Mouse (Mus musculus): ENCODE data around the gene Ccdc190.
A peak's percentile ranks its signal among the peaks of the same experiment; 100 is the strongest.

Gene Ccdc190

DNA sequence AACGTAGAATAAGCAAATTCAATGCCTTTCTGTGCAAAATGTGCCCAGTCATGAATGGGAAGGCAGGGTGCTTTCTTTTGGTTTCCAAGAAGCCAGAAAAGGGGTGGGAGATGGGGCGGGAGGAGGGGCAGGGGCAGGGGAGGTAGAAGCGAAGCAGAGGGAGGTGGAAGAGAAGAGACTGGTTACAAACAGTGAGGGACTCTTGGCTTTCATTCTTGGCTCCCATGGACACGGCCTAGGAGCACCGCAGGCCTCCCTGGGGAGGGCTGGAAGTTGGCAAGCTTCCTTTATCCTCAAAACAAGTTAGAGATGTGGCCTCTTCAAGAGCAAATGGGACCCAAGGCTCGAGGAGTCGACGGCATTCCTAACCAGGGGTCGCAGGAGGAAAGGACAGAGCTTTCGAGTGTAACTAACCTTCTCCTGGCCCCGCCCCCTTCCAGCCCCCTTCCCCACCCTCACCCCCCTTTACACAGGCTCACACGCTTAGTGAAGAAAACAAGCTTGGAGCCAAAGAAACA lies at the start of gene Ccdc190:
Gene Ccdc190 (plus strand): TSS at position 195 of the 518 bp plus-strand sequence.
- no peak for DNase-seq (ENCODE audit: low read depth, low spot score)

- DNase-seq (ENCODE audit: low read depth, low spot score) = no peak
These were observed 49.4 kb upstream of the Ccdc190 start for GRCm38 (mm10) chr1:169879060-169879459.

DNA sequence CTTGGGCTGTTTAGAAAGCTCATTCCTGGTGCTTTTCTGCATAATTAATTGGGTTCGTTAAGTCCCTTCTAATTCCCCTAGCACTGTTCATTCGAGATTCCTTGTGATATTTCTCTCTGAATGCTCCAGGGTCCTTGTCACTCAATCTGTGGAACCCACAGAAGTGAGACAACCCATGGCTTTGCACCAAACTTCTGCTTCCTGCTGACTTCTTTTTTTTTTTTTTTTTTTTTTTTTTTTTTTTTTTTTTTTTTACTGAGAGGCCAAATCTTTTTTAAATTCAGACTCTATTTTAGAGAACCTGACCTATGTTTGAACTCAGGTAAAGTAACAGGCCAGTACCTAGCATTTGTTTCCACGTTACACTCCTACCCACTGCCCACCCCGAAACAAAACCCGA lies 48.3 kb upstream of the Ccdc190 start:
- DNase-seq (ENCODE audit: low read depth, low spot score) = no peak

DNA sequence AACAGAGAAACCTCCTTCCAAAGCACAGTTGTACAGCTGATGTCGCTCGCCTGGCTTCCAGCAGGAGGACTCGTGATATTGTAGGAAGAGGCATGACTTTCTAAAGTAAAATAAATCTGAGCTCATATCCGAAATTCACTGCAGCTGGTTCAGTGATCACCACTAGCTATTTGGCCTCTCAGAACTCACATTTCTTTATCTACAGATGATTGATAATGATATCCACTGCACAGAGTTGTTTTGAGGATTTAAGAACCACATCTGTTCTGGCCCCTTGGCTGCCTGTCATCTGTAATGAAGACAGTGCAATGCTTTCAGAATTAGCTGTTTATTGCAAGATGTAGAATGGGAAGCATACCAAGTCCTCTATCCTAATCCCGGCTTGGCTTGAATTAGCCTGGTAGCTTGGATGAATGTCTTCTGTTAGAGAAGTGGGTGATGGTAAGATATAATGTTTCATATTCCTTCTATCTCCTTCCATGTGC lies 45.3 kb upstream of the Ccdc190 start:
- no peak for DNase-seq (ENCODE audit: low read depth, low spot score)

DNA sequence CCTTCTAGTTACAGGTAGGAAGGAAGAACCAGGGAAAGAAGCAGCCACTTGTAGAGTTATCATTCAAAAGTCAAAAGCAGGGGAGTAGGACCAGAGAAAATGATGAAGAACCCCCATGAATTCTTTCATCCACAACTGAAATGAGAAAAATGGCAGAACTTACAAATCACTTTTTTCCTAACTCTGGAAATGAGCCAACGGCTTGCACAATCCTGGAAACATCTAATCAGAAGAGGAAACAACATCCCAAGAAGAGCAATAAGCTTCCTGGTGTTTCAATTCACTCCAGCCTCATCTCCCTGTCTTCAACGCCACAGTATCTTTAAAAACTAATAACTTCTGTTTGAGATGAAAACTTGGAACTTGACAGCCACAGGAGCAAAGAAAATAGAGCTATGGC lies 39.2 kb upstream of the Ccdc190 start:
- DNase-seq (ENCODE audit: low read depth, low spot score) = no peak

GRCm38 (mm10) chr1:169893976-169894375 lies 34.5 kb upstream of the Ccdc190 start:
- DNase-seq (ENCODE audit: low read depth, low spot score) = no peak

DNA sequence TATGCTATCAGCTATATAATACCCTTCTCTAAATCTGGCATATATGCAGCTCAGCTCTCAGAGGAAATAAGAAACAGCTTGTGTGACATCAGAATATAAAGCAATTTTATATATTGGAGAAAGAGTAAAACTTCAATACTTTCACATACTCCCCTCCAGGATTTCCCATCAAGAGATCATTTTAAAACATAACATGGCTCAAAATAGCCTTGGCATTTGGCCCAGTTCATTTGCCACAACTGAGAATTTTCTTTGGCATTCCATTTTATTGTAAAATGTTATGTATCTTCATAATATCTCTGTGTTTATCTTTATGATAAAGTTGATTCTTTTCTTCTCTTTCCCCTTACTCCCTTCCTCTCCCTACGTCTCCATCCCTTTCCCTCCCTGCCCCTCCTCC lies 32.8 kb upstream of the Ccdc190 start:
- no peak for DNase-seq (ENCODE audit: low read depth, low spot score)

- no peak for DNase-seq (ENCODE audit: low read depth, low spot score)
These were observed 30.5 kb upstream of the Ccdc190 start for GRCm38 (mm10) chr1:169897916-169898315.

GRCm38 (mm10) chr1:169898607-169899006 lies 29.8 kb upstream of the Ccdc190 start:
- DNase-seq (ENCODE audit: low read depth, low spot score) = no peak

GRCm38 (mm10) chr1:169900771-169901336 lies 27.6 kb upstream of the Ccdc190 start:
- DNase-seq (ENCODE audit: low read depth, low spot score) = no peak

DNA sequence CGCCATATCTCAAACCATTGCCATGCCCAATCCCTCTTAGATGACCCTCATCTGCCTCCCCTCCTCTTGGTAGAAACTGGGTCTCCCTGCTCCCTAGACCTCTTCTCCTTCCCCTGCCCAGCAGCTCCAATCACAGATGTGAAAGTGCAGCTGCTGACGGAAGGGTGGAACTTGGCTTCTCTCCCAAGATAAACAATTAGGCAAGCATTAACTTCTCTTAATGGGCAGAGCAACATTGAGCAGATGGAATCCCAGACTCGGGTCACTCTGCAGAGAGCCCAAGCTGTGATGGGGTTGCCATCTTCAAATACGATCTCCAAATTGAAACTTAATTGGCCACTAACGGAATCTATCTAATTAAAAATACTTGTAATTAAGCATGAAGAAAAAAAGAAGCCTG lies 19.3 kb upstream of the Ccdc190 start:
- DNase-seq (ENCODE audit: low read depth, low spot score) = no peak

- DNase-seq (ENCODE audit: low read depth, low spot score) = no peak
These were observed 18.8 kb upstream of the Ccdc190 start for GRCm38 (mm10) chr1:169909659-169910058.

DNA sequence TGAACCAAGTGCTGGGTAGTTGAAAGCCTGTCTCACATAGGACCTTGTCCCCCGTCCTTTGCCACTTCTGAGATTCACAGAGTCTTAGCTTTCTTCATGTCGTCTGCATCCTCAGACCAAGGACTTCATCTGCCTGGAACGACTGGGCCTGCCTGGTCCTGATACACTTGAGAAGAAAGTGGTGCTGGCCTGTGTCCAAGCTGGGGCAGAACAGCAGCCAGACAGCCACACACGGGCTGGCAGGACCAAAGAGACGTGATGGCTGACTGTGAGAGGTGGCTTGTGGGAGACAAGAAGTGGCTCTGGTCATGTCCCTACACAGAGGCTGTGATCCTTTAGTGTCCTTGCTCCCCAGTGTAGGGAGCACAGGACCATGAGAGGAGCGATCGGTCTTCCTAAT lies 17.7 kb upstream of the Ccdc190 start:
- no peak for DNase-seq (ENCODE audit: low read depth, low spot score)

- no peak for DNase-seq (ENCODE audit: low read depth, low spot score)
These were observed 16.9 kb upstream of the Ccdc190 start for GRCm38 (mm10) chr1:169911526-169911925.

- DNase-seq (ENCODE audit: low read depth, low spot score) = no peak
These were observed 11.8 kb upstream of the Ccdc190 start for GRCm38 (mm10) chr1:169916659-169917058.

DNA sequence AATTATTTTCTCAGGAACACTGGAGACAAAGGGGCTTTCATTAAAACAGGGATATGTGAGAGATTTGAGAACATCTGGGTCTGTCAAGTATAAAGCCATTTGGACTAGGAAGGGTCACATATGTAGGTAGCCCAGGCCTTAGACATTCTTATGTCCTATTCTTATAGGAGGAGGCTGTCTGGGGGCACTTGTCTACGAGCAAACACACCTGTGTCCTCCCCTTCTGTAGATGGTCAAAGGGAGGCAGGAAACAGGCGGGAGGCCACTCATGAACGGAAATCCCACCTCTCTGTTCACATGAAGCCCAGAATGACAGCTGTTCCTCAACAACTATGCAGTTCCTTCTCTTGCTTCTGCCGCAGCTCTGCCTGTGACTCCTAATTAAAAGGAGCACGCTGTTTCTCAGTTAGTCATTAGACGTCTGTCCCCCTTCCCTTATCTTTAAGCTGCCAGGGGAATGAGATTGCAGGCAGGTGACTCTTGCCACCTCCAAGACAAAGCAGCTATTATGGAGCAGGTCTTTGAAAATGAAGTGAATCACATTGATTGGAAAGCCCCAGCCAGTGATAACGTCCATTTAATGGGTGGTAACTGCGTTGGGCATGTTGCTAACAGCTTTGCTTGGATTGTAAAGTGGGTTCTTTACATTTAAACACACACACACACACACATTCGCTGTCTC lies 11.2 kb upstream of the Ccdc190 start:
- no peak for DNase-seq (ENCODE audit: low read depth, low spot score)

- DNase-seq (ENCODE audit: low read depth, low spot score) = no peak
These were observed 10.4 kb upstream of the Ccdc190 start for GRCm38 (mm10) chr1:169917998-169918397.

DNA sequence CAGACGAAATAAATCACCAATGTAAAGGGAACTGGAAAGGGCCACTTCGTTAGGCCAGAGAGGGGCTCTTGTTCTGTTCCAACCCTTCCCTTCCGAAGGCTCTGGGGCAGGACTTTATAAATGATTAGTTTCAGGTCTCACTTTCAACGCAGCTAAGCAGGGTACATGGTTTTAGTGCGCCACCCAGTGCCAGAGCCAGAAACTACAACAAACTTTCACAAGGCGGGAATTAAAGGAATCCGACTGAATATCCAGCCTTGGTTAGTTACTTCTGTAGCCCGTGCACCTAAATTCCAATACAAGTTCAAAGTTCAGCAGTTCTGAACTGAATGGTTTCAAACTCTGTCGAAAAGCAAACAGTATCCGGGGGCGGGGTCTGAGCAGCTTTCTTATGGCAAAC lies 9.2 kb upstream of the Ccdc190 start:
- peak; percentile 36 for DNase-seq (ENCODE audit: low read depth, low spot score)

GRCm38 (mm10) chr1:169921710-169922211 lies 6.7 kb upstream of the Ccdc190 start:
- no peak for DNase-seq (ENCODE audit: low read depth, low spot score)

DNA sequence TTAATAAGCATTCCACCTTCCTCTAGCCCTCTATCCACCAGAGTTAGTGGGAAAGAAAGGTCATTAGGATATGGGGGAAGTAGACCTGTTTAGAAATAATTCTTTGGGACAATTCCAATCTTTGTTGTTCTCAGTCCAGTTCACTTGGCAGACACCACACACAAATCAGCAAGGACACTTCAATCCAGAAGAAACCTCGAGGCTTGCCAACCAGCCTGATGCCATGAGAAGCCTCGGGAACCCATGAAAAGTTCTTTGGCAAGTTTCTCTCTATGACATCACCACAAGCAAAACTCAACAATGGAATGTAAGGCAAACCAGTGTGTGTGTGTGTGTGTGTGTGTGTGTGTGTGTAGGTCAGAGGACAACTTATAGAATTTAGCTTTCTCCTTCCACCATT lies 3.9 kb upstream of the Ccdc190 start:
- no peak for DNase-seq (ENCODE audit: low read depth, low spot score)

DNA sequence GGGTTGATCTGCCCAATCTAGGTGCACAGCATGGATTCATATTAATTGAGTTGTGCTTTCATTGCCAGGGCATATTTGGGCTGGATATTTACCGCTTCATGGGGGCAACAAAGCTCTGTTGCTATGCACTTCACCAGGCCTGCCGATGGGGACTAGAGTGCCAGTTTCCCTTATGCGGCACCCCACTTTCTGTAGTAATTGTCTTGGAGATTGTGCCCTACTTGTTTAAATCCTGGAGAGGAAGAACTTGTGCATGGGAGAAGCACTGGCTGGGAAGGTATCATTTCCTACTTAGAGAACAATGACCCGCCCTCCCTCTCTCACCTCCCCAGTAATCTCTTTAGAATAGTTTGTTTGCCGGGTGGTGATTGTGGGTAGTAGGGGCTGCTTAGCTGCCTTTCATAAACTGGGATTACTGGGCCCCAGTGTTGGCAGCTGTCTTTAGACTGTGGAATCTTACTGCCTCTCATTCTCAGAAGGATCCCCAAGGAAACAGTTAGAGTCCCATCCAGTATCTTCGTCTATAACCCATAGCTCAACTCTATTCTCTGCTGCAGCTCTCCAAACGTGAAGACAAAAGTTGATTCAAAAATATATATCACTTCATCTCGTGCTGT lies 587 bp upstream of the Ccdc190 start:
- no peak for DNase-seq (ENCODE audit: low read depth, low spot score)

GRCm38 (mm10) chr1:169931698-169932097 lies 3.2 kb downstream of the Ccdc190 start:
- no peak for DNase-seq (ENCODE audit: low read depth, low spot score)

All from retina, adult 2 months (tissue).